Mouse (Mus musculus): ENCODE measurements around the gene Dpf2. TPM values are rescaled to one million over a fixed set of nuclear protein-coding genes. Genes with fewer than 3 reads are reported as not detected.

Gene Dpf2
- polyA plus RNA-seq, 1 experiment from 2014 or later, result 73.2 TPM

DNA sequence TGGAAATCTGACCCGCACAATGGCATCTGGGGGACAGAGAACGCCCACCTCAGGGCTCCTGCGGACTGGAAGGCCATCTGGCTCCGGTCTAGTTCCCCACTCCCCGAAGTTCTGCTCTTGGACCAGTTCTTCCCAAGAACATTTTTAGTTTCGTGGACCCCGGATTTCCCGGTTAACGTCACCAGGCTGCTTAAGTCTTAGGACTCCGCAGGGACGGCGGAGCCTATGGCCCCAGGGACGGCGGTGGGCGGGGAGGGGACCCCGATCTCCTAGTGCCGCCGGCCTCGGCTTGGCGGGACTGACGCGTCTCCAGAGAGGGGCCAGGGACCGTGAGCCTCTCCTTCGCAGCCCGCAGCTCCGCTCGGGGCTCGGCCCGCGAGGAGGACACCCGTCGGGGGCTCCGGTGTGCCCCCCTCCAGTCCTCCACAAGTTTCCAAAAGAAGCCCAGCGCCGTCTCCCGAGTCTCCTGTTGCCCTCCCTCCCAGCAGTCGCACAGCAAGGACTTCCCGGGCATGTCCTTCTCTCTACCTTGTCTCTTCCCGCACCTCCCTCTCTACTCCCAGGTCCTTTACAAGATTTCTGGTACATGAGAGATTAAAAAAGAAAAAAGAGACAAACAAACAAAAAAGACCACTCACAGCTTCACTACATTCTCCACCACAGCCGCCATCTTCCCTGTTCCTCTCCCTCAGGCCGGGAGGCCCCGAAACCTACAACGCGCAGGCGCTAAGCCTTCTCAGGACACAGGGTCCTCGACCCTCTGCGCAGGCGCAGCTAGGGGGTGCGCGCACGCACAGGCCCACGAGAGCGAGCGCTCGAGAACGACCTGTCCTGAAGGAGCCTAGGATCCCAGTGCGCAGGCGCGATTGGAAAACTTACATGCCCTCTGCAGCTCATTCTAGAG lies 455 bp downstream of the Dpf2 start:
- Histone ChIP-seq H3K9me3 (replicated peaks) (no peaks in the 10 kb centered on the region), H3K4me2 (peak overlapping the region; percentile 83), H3K36me3 (peaks cover 43% of the 10 kb centered on the region), H3K4me3 (peak overlapping the region; percentile 72), H3K9ac (peak overlapping the region; percentile 83), H3K4me1 (peaks cover 57% of the 10 kb centered on the region), H3K27ac (peak overlapping the region; percentile 80), H3K27me3 (replicated peaks) (no peaks in the 10 kb centered on the region)
- WGBS (ENCODE audit: insufficient replicate concordance), result under 1% methylated on average over 59 of the region's 59 CpGs
- ATAC-seq, result peak; percentile 95

GRCm38 (mm10) chr19:5911430-5912102 lies 1.2 kb downstream of the Dpf2 start:
- Histone ChIP-seq H3K9ac (peak overlapping the region; percentile 83), H3K4me3 (peak overlapping the region; percentile 72), H3K27me3 (replicated peaks) (no peaks in the 10 kb centered on the region), H3K9me3 (replicated peaks) (no peaks in the 10 kb centered on the region), H3K27ac (peak overlapping the region; percentile 78), H3K4me1 (peaks cover 57% of the 10 kb centered on the region), H3K36me3 (peaks cover 44% of the 10 kb centered on the region), H3K4me2 (peak overlapping the region; percentile 83)
- no peak for ATAC-seq
- WGBS (ENCODE audit: insufficient replicate concordance), result 2% methylated on average over 14 of the region's 14 CpGs

DNA sequence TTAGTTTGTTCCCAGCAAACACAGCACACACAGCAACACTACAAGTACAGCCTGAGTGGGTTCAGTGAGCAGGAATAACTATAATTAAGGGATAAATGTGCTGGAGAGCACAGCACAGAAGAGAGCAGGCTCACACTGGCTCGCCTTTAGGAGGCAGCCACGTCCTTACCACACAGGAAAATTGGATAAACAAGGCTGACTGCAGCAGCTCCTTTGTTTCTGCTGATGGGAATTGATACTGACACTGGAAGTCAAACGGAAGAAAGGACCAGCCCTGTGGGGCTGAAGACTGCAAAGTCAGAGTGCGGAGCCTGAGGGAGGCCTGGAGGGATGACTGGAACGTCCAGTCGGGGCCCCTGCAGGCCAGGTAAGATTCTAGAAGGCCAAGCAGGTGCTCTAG lies 2.6 kb downstream of the Dpf2 start:
- 63% methylated on average over 6 of the region's 6 CpGs for WGBS (ENCODE audit: insufficient replicate concordance)
- H3K9ac ChIP-seq, result peak overlapping the region; percentile 28; the same call in 1 of the 2 replicates

DNA sequence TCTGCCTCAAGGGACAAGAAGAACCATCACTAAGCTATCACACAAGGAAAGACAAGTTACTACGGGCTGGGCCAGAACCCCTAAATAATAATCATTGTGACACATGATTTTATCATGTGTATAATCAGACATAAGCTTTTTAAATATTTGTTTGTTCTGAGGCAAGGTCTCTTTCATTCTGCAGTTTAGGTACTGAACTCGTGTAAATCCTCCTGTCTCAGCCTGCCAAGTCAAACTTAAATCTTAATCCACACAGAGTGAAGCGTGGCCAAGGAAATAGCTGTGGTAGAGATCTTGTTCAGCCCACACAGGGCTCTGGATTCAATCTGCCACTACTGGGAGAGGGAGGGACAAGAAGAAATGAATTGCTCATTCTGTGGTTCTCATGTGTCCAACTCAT lies 5.5 kb downstream of the Dpf2 start:
- ATAC-seq, result no peak
- Histone ChIP-seq H3K4me2 (no peak overlapping the region), H3K4me1 (peaks cover 25% of the 10 kb centered on the region), H3K4me3 (no peak overlapping the region), H3K9me3 (replicated peaks) (no peaks in the 10 kb centered on the region), H3K27ac (no peak overlapping the region), H3K36me3 (peaks cover 64% of the 10 kb centered on the region), H3K27me3 (replicated peaks) (no peaks in the 10 kb centered on the region), H3K9ac (no peak overlapping the region)
- WGBS (ENCODE audit: insufficient replicate concordance), result 82% methylated on average over 3 of the region's 3 CpGs

More for the DNA sequence above, 2.6 kb downstream of the Dpf2 start:
- Histone ChIP-seq H3K4me2 (peak overlapping the region; percentile 83), H3K9me3 (replicated peaks) (no peaks in the 10 kb centered on the region), H3K4me3 (peak overlapping the region; percentile 2), H3K4me1 (peaks cover 47% of the 10 kb centered on the region), H3K27me3 (replicated peaks) (no peaks in the 10 kb centered on the region), H3K27ac (peak overlapping the region; percentile 43; the same call in 1 of the 2 replicates), H3K36me3 (peaks cover 46% of the 10 kb centered on the region)
- no peak for ATAC-seq

DNA sequence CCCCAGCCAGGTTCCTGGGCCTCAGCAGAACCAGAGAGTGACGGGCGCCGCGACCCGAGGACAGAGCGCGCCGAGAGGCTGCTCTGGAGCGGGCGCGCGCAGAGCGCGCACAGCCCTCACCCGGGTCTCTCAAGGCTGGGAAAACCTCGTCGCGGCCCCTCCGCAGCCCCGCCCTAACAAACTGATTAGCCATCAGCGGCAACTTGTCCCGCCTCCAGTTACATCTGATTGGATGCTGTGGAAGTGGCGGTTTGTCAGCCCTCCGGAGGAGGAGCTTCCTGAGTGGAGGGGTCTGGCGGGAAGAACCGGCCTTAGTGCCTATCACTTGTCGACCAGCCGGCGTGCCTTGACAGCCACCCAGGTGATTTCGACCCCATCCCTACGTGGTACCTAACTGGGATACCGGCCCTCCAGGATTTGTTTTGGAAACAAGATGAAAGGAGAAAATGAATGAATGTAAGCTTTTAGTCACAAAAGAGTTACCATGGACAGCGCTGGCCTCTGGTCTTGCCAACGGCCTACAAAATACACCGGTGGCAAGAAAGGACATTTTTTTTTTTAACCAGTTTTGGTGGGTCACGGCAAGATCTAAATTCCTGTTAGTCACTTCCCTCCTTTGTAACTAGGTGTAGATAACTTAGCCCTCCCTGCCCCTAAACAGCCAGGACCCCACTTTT lies 18.7 kb downstream of the Dpf2 start, which contains the start of gene Tigd3:
Gene Tigd3 (minus strand): TSS at position 148 of the 677 bp plus-strand sequence.
- H3K9ac ChIP-seq, result peak within 1 kb of the TSS; percentile 91
- H3K27me3 ChIP-seq (replicated peaks), result no peaks in the 10 kb centered on the region
- peaks cover 29% of the 10 kb centered on the region for H3K4me1 ChIP-seq
- peak within 1 kb of the TSS; percentile 86 for H3K27ac ChIP-seq
- peak; percentile 93 for ATAC-seq
- H3K4me2 ChIP-seq, result peak within 1 kb of the TSS; percentile 96
- 4% methylated on average over 36 of the region's 36 CpGs for whole genome bisulfite sequencing (ENCODE audit: insufficient replicate concordance)
- peaks cover 55% of the 10 kb centered on the region for H3K36me3 ChIP-seq
- H3K9me3 ChIP-seq (replicated peaks), result no peaks in the 10 kb centered on the region
- peak within 1 kb of the TSS; percentile 70 for H3K4me3 ChIP-seq

- WGBS (ENCODE audit: insufficient replicate concordance), result 13% methylated on average over 29 of the region's 31 CpGs
Observed at GRCm38 (mm10) chr19:5893282-5894001, 19.4 kb downstream of the Dpf2 start.

GRCm38 (mm10) chr19:5892735-5893134 lies 20.1 kb downstream of the Dpf2 start:
- peaks cover 44% of the 10 kb centered on the region for H3K36me3 ChIP-seq
- H3K27me3 ChIP-seq (replicated peaks), result no peaks in the 10 kb centered on the region
- H3K27ac ChIP-seq, result no peak overlapping the region; the same call in 1 of the 2 replicates
- peak overlapping the region; percentile 91 for H3K9ac ChIP-seq
- ATAC-seq, result no peak
- H3K4me2 ChIP-seq, result peak overlapping the region; percentile 96
- 94% methylated on average over 13 of the region's 13 CpGs for WGBS (ENCODE audit: insufficient replicate concordance)
- peaks cover 35% of the 10 kb centered on the region for H3K4me1 ChIP-seq
- peak overlapping the region; percentile 70 for H3K4me3 ChIP-seq
- H3K9me3 ChIP-seq (replicated peaks), result no peaks in the 10 kb centered on the region

More at GRCm38 (mm10) chr19:5893282-5894001, 19.4 kb downstream of the Dpf2 start:
- H3K27ac ChIP-seq, result peak overlapping the region; percentile 86
- peak overlapping the region; percentile 70 for H3K4me3 ChIP-seq
- H3K4me1 ChIP-seq, result peaks cover 29% of the 10 kb centered on the region
- H3K27me3 ChIP-seq (replicated peaks), result no peaks in the 10 kb centered on the region
- peak; percentile 38 for ATAC-seq
- peak overlapping the region; percentile 96 for H3K4me2 ChIP-seq
- peak overlapping the region; percentile 91 for H3K9ac ChIP-seq
- H3K36me3 ChIP-seq, result peaks cover 51% of the 10 kb centered on the region
- H3K9me3 ChIP-seq (replicated peaks), result no peaks in the 10 kb centered on the region

- Histone ChIP-seq H3K27ac (no peak overlapping the region), H3K4me2 (peak overlapping the region; percentile 96; the same call in 1 of the 2 replicates), H3K36me3 (peaks cover 39% of the 10 kb centered on the region), H3K4me3 (no peak overlapping the region), H3K9me3 (replicated peaks) (no peaks in the 10 kb centered on the region), H3K27me3 (replicated peaks) (no peaks in the 10 kb centered on the region), H3K4me1 (peaks cover 38% of the 10 kb centered on the region), H3K9ac (no peak overlapping the region)
- 84% methylated on average over 7 of the region's 7 CpGs for WGBS (ENCODE audit: insufficient replicate concordance)
- ATAC-seq, result no peak
Observed at GRCm38 (mm10) chr19:5892262-5892661, 20.5 kb downstream of the Dpf2 start.

GRCm38 (mm10) chr19:5891521-5892258 lies 21.1 kb downstream of the Dpf2 start:
- 91% methylated on average over 12 of the region's 12 CpGs for WGBS (ENCODE audit: insufficient replicate concordance)
- Histone ChIP-seq H3K4me1 (peaks cover 44% of the 10 kb centered on the region), H3K4me2 (no peak overlapping the region), H3K27ac (no peak overlapping the region), H3K4me3 (no peak overlapping the region), H3K9me3 (replicated peaks) (no peaks in the 10 kb centered on the region), H3K9ac (no peak overlapping the region), H3K27me3 (replicated peaks) (no peaks in the 10 kb centered on the region), H3K36me3 (peaks cover 35% of the 10 kb centered on the region)
- no peak for ATAC-seq

DNA sequence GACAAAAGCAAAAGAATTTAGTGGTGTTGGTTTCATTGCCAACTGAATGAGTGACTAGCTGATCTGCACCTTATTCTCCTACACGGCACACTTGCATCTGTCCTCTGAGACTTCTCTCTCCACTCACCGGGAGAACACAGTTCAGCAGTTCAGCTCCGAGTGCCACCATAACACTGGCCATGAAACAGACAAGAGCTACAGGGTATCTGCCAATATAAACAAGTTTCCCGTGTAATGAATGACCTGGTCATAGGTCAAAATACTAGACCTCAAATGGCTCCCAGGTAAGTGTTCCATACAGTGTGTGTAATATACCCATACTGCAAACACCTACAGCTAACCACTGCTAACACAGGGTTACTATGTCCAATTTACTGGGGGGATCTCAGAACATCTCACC lies 23.6 kb downstream of the Dpf2 start:
- no peak overlapping the region for H3K27ac ChIP-seq
- H3K4me2 ChIP-seq, result no peak overlapping the region
- peaks cover 50% of the 10 kb centered on the region for H3K4me1 ChIP-seq
- 74% methylated on average over 4 of the region's 4 CpGs for WGBS (ENCODE audit: insufficient replicate concordance)
- ATAC-seq, result no peak
- H3K36me3 ChIP-seq, result peaks cover 13% of the 10 kb centered on the region
- no peak overlapping the region for H3K9ac ChIP-seq
- no peak overlapping the region for H3K4me3 ChIP-seq
- no peaks in the 10 kb centered on the region for H3K27me3 ChIP-seq (replicated peaks)
- H3K9me3 ChIP-seq (replicated peaks), result no peaks in the 10 kb centered on the region
